In the genomic region with DNA sequence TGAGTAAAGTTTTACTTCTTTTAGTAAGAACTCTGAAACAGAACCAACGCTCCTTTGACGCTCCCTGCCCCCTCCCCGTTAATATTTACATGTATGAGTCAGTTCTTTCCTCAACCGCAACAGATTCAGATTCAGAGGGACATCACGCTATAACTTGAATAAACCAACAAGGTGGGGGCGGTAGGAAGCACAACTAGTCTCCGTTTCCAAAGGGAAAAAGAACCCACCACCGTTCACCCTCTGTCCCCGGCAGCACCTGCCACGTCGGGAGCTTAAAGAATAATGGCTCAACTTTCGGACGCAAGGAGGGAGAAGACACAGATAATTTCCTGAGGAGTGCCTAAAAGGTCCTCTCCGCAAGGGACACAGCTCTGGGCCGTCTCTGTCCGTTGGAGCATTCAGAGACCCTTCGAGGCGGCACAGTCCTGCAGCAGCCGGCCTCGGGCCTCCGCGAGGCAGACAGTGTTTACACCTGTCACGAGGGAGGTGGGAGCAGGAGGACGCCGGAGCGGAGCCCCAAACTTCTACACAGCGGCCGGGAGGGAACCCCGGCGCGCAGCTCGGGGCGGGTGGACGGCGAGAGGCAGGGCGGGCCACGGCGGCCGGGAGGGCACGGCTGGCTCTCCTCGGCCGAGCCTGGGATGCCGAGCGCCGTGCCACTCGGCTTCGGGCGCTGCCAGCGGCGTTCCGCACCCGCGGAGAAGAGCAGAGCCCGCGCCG, we compare ENCODE assay signal across 8 mouse cellular contexts. TPM values are rescaled to one million over a fixed set of nuclear protein-coding genes. Genes with fewer than 3 reads are reported as not detected.
DNase-seq lines count a peak whose midpoint lies in the region; ATAC-seq and TF ChIP-seq lines count a peak whose summit lies in the region.

No protein-coding gene starts in this region.

- no peak for TF ChIP-seq CTCF in heart, adult 2 months (IDR thresholded peaks at IDR 0.05)
- no peak for TF ChIP-seq CTCF in thymus, adult 2 months (IDR thresholded peaks at IDR 0.05; ENCODE audit: borderline replicate concordance, control insufficient read depth, extremely low read depth, insufficient read depth, low read length, poor library complexity)

- peak overlapping the region; percentile 87 for H3K9ac ChIP-seq in heart, adult 2 months (ENCODE audit: low read depth, low read length)
- H3K9ac ChIP-seq in kidney, embryonic 15.5 days, result peak overlapping the region; percentile 87
- H3K9ac ChIP-seq in liver, embryonic 16.5 days (ENCODE audit: low read depth, low read length), result peak overlapping the region; percentile 98

- no peaks in the 10 kb centered on the region for H3K9me3 ChIP-seq in kidney, embryonic 15.5 days (replicated peaks)
- no peaks in the 10 kb centered on the region for H3K9me3 ChIP-seq in liver, embryonic 16.5 days (replicated peaks; ENCODE audit: control insufficient read depth, low read length)

- H3K27me3 ChIP-seq in heart, adult 2 months (ENCODE audit: control insufficient read depth, insufficient read depth, low read length), result no peaks in the 10 kb centered on the region
- H3K27me3 ChIP-seq in kidney, embryonic 15.5 days, result no peaks in the 10 kb centered on the region
- H3K27me3 ChIP-seq in liver, embryonic 16.5 days (ENCODE audit: control insufficient read depth, insufficient read depth, low read depth, low read length), result no peaks in the 10 kb centered on the region
- no peaks in the 10 kb centered on the region for H3K27me3 ChIP-seq in thymus, adult 2 months (ENCODE audit: control insufficient read depth, insufficient read depth, low read length)

- WGBS in heart, adult 2 months, result under 1% methylated on average over 56 of the region's 56 CpGs
- under 1% methylated on average over 56 of the region's 56 CpGs for WGBS in kidney, embryonic 15.5 days
- under 1% methylated on average over 56 of the region's 56 CpGs for WGBS in liver, embryonic 16.5 days (ENCODE audit: insufficient replicate concordance)
- WGBS in thymus, adult 2 months, result 1% methylated on average over 56 of the region's 56 CpGs

- peak overlapping the region; percentile 81 for H3K27ac ChIP-seq in heart, adult 2 months
- peak overlapping the region; percentile 96 for H3K27ac ChIP-seq in kidney, embryonic 15.5 days
- peak overlapping the region; percentile 97 for H3K27ac ChIP-seq in liver, embryonic 16.5 days (ENCODE audit: low read length)
- peak overlapping the region; percentile 65 for H3K27ac ChIP-seq in thymus, adult 2 months (ENCODE audit: control insufficient read depth, insufficient read depth, low read length)

- intact Hi-C loops in heart, adult 2 months (cut with DNase I), result loop anchor here (2.0 to 5.0 kb wide), 4 partner anchors 38 to 198 kb away; a partner anchor contains a TSS

- TF ChIP-seq POLR2A in heart, adult 2 months (IDR thresholded peaks at IDR 0.05; ENCODE audit: insufficient read depth, low read depth, low read length), result no peak
- TF ChIP-seq POLR2A in thymus, adult 2 months (IDR thresholded peaks at IDR 0.05; ENCODE audit: control insufficient read depth, extremely low read depth, insufficient read depth, low read length, poor library complexity), result no peak

- peaks cover 2% of the 10 kb centered on the region; the same call in 1 of the 2 replicates for H3K4me1 ChIP-seq in heart, adult 2 months (ENCODE audit: control insufficient read depth, insufficient read depth, low read length)
- peaks cover 3% of the 10 kb centered on the region; the same call in 1 of the 2 replicates for H3K4me1 ChIP-seq in kidney, embryonic 15.5 days
- peaks cover 2% of the 10 kb centered on the region for H3K4me1 ChIP-seq in liver, embryonic 16.5 days (ENCODE audit: control insufficient read depth, low read depth, low read length)
- H3K4me1 ChIP-seq in thymus, adult 2 months (replicated peaks; ENCODE audit: control insufficient read depth, insufficient read depth, low read length), result no peaks in the 10 kb centered on the region

- no peaks in the 10 kb centered on the region for H3K36me3 ChIP-seq in heart, adult 2 months (ENCODE audit: control insufficient read depth, insufficient read depth, low read length)
- H3K36me3 ChIP-seq in kidney, embryonic 15.5 days, result no peaks in the 10 kb centered on the region
- no peaks in the 10 kb centered on the region for H3K36me3 ChIP-seq in liver, embryonic 16.5 days (ENCODE audit: control insufficient read depth, insufficient read depth)
- H3K36me3 ChIP-seq in thymus, adult 2 months (ENCODE audit: control insufficient read depth, insufficient read depth, low read length), result no peaks in the 10 kb centered on the region

- peak overlapping the region; percentile 84 for H3K4me2 ChIP-seq in kidney, embryonic 15.5 days
- H3K4me2 ChIP-seq in liver, embryonic 16.5 days (ENCODE audit: low read depth, low read length), result peak overlapping the region; percentile 84

- peaks cover 1% of the 10 kb centered on the region; the same call in 1 of the 2 replicates for H3K79me2 ChIP-seq in heart, adult 2 months (replicated peaks; ENCODE audit: control insufficient read depth, insufficient read depth, low read length)

- no peak for TF ChIP-seq EP300 in heart, adult 2 months (IDR thresholded peaks at IDR 0.05; ENCODE audit: insufficient read depth, low read depth, low read length)

- ATAC-seq in kidney, embryonic 15.5 days (replicated peaks; ENCODE audit: low FRiP score), result no peak; the same call in none of the 2 replicates
- peak; percentile 64 for ATAC-seq in liver, embryonic 16.5 days (ENCODE audit: low read depth)

- DNase-seq in urinary bladder, adult 18-20 months (ENCODE audit: low spot score in 2 of 2), result peak; percentile 25 to 50
- DNase-seq in urinary bladder, adult 2 months (ENCODE audit: low spot score), result no peak
- DNase-seq in embryo, embryonic 9.5 days (ENCODE audit: extremely low spot score), result peak; percentile 56
- no peak for DNase-seq in heart, adult 2 months
- DNase-seq in neural tube, embryonic 10.5 days (ENCODE audit: extremely low spot score, low spot score), result peak; percentile 61
- DNase-seq in thymus, adult 2 months, result peak; percentile 61

- peak overlapping the region; percentile 60 for H3K4me3 ChIP-seq in heart, adult 2 months
- H3K4me3 ChIP-seq in kidney, embryonic 15.5 days (replicated peaks), result peak overlapping the region; percentile 89
- H3K4me3 ChIP-seq in liver, embryonic 16.5 days (ENCODE audit: low read depth, low read length), result peak overlapping the region; percentile 99
- H3K4me3 ChIP-seq in thymus, adult 2 months (ENCODE audit: control insufficient read depth, insufficient read depth, low read length), result peak overlapping the region; percentile 66

RNA-seq across cellular contexts. Expression of a gene that starts 0.7 kb away (rescaled TPM):
- polyA plus RNA-seq in urinary bladder, adult 2 months (2012; rRNA removed), result 63.9 and 67.6 TPM in 2 replicates
- total RNA-seq in heart, adult 2 months (2021), result 10 to 100 TPM; 22.5 to 22.7 TPM
- 18.9 and 28.2 TPM in 2 replicates for polyA plus RNA-seq in heart, adult 2 months (2012; rRNA removed)
- 22.0 and 23.0 TPM in 2 replicates for polyA plus RNA-seq in kidney, embryonic 15.5 days (2015; fragmentation: Nextera tagmentation; extraction: Ambion mirVana)
- 10.6 and 11.2 TPM in 2 replicates for polyA plus RNA-seq in liver, embryonic 16.5 days (2015; fragmentation: Nextera tagmentation; extraction: Ambion mirVana)
- polyA plus RNA-seq in thymus, adult 2 months (2012; rRNA removed), result 68.2 and 91.9 TPM in 2 replicates

Comparison
In these comparisons a context has a peak if more than half of its experiments do, and no peak if none do; other contexts are left out.
1. DNase-seq: peak in urinary bladder, adult 18-20 months (2 of 2), embryo, embryonic 9.5 days (single experiment), neural tube, embryonic 10.5 days (single experiment) and thymus, adult 2 months (single experiment); none in urinary bladder, adult 2 months (single experiment) and heart, adult 2 months (0 of 2).
2. Peak in every context shown above with its lines, with median percentiles within 50 percentile points of each other: H3K27ac ChIP-seq, H3K4me3 ChIP-seq and H3K9ac ChIP-seq.